Mouse (Mus musculus): ENCODE data around the gene Glod5.
"Not testable (repeated sequence)": the region's sequence is repeated elsewhere in the genome, so short reads cannot be mapped to it uniquely, and the experiment has no call there.

Gene Glod5

DNA sequence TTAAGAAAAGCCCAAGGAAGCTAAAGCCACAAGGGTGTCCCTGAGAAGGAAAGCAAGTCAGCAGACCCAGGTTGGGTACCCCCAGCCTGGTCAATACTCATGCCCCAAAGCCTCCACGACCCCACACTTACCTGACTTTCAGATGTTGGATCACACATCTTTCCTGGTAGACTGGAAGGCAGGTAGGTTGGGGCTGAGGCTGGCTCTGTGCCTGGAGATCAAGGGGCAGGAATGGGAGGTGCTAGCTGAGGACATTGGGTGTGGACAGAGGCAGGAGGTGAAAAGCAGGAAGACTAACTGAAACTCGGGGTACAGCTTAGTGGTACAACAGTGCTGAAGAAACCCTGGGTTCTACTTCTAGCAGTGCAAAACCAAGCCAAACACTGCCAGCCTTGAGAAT lies at the start of gene Glod5:
Gene Glod5, minus strand, starts transcription at position 207 of the 400 bp plus-strand sequence.
- DNase-seq (ENCODE audit: low read depth, low spot score) = no peak

DNA sequence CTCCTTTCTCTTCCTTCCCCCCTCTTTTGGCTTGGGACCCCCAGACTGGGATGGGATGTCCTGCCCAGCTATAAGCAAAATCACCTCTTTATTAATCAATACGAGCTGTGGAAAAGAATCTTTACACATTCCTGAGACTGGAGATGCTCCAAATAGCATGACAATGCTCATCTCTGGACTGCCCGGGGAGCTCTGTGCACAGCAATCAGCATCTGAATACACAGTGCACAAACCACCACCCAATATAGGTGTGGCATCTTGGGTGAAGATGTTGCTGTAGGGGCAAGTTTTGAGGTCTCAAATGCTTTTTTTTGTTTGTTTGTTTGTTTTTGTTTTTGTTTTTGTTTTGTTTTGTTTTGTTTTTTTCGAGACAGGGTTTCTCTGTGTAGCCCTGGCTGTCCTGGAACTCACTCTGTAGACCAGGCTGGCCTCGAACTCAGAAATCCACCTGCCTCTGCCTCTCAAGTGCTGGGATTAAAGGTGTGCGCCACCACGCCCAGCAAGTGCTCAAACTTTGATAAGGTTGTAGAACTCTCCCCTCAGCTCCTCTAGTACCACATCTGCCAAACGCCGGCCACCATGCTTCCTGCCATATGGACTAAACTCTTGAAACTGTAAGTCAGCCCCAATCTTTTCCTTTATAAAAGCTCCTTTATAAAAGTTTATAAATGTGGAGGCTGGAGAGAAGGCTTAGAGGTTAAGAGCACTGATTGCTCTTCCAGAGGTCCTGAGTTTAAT lies 32.9 kb upstream of the Glod5 start:
- not testable (repeated sequence) for DNase-seq (ENCODE audit: low read depth, low spot score)

DNA sequence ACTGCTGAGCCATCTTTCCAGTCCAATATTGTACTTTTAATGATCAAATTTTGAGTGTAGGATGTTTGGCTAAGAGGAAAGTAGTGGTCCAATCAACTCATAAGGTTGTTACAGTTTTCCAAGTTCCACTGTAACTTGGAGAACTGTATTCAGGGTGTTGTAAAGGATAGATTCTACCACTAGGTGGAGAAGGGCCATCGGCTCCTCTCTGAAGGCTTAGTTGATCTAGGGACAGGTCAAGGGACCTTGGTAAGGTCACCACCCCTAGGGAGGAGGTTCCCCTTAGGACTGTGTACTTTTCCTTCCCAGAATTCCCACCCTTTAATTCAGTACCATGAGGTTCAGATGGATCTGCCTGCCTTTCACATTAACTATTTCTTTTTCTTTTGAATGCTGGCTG lies 14.7 kb upstream of the Glod5 start:
- DNase-seq (ENCODE audit: low read depth, low spot score) = no peak

DNA sequence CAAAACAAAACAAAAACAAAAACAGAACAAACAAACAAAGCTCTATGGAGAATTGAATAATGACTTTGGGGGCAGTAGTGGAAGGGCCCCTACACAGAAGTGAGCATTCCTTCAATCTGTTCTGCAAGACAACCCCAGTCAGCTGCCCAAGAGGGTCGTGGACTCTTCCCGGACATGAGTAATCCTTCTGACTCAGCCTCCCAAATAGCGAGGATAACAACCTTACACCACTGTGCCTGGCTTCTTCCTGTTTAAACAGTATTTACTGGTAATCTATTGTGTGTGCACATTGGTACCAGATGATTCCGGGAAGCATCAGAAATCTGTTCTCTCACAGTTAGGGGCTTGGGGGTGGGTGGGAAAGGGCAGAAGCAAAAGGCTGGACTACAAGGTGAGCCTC lies 8.5 kb upstream of the Glod5 start:
- DNase-seq (ENCODE audit: low read depth, low spot score) = no peak

DNA sequence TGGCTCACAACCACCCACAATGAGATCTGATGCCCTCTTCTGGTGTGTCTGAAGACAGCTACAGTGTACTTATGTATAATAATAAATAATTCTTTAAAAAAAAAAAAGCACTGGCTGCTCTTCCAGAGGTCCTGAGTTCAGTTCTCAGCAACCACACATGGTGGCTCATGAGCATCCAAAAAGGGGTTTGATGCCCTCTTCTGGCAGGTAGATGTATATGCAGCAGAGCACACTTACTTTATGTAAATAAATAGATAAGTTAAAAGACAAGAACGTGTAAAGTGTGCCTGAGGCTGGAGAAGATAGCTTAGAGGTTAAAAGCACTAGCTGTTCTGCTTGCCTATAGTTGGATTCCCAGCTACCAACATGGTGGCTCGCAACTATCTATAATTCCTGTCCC lies 6.5 kb upstream of the Glod5 start:
- no peak for DNase-seq (ENCODE audit: low read depth, low spot score)

DNA sequence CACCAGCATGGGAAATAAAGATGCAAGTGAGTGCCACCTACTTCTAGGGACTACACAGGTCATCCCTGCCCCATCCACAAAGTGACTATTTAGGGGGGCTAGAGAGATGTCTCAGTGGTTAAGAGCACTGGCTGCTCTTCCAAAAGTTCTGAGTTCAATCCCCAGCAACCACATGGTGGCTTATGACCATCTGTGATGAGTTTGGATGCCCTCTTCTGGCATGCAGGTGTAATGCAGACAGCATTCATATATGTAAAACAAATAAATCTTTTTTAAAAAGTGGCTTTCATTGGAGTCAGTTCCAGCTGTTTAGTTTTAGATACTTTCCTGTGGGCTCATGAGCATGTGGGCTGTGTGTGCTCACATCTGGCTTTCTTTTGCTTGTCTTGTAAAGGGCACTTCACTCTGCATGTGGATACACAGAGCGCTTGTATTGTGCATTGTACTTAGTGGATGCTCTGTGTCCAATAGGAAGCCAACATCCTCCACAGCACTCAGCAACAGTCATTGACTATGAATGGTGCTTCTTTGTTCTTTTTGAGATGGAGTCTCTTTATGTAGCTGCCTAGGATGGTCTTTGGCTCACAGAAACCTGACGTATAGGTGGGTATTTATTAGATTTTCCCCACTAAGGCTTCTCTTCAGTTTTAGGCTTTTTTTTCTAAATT lies 2.0 kb upstream of the Glod5 start:
- peak; percentile 12 for DNase-seq (ENCODE audit: low read depth, low spot score)

DNA sequence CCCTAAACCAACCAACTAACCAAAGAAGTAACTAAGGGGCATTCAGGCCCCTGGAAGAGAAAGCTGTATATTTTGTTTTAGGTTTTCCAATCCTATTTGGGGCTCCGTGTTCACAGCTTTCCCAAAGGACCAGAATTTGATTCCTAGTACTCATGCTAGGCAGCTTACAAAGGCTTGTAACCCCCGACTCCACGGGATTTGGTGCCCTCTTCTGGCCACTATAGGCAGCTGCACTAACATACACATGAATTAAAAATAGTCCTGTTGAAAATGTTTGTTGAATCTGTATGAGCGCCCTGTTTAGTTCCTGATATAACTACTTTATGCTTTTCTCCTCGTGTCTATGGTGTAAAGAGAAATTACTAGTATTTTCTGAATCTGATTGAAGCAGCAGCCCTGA lies 1.1 kb downstream of the Glod5 start:
- DNase-seq (ENCODE audit: low read depth, low spot score) = peak; percentile 61

DNA sequence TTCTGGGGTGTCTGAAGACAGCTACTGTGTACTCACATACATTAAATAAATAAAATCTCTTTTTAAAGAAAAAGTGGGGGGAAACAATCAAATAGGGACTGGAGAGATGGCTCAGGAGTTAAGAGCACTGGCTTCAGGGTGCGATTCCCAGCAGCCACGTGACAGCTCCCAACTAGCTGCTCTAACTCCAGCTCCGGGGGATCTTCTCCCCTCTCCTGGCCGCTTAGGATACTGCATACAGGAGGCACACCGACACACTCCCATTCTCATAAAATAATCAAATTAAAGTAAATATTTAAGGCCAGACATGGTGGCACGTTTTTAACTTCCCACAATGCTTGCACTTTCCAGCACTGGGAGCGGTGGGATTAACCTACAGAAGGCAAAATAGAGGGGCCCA lies 2.6 kb downstream of the Glod5 start:
- DNase-seq (ENCODE audit: low read depth, low spot score) = not testable (repeated sequence)

DNA sequence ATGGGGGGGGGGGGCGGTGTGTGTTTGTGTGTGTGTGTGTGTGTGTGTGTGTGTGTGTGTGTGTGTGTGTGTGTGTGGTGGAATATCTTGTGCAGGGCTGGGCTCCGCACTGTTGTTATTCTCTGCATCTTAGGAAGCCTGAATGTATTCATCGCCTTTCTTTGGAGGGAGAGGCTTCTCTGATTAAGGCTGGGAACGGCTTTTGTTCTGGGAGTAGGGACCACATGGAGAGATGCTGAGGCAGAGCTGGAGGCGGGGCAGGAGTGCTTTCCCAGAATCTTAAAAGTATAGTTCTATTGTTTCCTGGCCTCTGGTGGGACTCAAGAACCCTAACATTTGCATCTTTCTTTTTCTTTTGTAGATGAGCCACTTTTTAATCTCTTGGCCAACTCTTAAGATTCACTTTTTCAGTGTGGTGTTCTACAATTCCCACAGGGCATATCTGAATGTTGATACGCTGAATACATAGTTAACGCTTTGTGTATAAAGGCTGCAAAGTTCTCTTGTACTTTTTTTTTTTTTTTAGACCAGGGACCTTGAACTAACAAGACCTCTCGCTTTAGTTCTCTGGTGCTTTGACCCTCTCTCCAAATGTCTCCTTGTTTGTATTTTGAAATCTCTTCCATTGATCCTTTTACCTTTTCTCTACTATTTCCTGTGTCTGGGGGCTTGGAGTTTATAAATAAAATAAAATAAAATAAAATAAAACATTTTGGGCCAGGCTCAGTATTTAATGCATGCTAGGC lies 4.5 kb downstream of the Glod5 start:
- no peak for DNase-seq (ENCODE audit: low read depth, low spot score)

DNA sequence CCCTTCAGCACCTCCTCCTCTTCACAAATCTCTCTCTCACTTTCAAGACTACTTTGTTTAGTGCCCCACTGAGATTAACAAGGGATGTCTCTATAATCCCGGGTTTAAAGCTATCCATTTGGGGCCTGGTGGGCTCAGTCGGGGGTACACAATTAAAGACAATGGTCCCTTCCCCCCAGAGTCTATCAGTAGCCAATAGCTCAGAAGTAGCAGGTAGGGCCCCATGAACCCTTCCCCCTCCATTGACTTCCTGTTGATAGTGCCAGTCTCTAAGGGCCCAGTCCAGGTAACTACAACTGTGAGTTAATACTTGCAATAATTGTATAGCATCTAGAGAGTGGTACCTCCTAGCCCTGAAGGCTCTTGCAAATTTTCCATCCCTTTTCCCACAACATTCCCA lies 5.1 kb downstream of the Glod5 start:
- no peak for DNase-seq (ENCODE audit: low read depth, low spot score)

DNA sequence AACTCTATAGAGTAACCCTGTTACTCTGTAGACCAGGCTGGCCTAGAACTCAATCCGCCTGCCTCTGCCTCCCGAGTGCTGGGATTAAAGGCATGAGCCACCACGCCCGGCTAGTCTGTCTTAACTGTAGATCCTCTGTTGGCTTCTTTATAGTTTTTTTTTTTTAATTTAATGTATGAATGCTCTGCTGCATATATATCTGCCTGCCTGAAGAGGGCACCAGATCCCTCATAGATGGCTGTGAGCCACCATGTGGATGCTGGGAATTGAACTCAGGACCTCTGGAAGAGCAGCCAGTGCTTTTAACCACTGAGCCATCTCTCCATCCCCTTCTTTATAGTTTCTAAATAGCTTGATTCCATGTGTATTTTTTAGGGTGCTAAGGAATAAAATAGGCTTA lies 8.9 kb downstream of the Glod5 start:
- DNase-seq (ENCODE audit: low read depth, low spot score) = not testable (repeated sequence)

DNA sequence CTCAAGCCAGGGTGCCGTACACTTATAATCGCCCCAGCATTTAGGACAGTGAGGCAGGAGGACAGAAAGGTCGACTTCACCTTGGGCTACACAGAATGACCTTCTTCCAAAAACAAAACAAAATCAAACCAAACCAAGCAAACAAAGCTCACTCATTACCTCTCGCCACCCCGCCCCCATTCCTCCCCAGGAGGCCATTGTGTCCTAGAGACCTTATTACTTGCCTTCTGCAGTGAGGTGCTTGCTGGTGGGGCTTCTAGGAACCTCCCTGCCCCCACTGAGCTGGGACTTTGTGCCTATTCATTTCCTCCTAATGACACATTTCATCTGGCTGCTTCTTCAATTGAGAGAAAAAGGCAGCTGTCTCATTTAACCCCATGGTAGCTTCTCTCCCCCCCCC lies 9.7 kb downstream of the Glod5 start:
- DNase-seq (ENCODE audit: low read depth, low spot score) = no peak

DNA sequence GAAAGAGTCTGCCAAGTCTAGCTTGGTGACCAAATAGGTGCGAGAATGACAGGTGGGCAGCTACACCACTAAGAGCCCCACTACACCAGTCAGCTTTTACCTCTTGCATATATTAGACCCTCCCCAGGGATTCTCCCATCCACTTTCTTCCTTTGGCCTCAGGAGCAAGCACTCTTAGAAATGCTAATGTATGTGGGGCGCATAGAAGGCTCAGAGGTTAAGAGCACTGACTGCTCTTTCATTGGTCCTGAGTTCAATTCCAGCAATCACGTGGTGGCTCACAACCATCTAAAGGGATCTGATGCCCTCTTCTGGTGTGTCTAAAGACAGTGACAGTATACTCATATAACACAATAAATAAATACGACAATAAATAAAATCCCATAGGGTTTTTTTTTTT lies 15.3 kb downstream of the Glod5 start:
- DNase-seq (ENCODE audit: low read depth, low spot score) = no peak

DNA sequence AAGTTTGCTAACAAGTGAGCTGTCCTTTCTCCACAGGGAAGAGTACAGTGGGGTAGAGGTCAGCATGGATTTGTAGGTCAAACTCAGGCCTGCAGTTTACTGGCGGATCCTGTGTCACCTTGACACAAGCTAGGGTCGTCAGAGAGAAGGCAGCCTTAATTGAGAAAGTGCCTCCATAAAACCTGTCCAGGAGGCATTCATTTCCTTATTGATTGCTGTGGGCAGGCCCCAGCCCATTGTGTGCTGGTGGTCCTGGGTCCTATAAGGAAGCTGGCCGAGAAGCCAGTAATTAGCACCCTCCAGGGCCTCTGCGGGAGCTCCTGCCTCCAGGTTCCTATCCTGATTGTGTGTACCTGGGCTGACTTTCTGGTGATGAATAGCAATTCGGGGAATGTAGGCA lies 16.3 kb downstream of the Glod5 start:
- no peak for DNase-seq (ENCODE audit: low read depth, low spot score)

DNA sequence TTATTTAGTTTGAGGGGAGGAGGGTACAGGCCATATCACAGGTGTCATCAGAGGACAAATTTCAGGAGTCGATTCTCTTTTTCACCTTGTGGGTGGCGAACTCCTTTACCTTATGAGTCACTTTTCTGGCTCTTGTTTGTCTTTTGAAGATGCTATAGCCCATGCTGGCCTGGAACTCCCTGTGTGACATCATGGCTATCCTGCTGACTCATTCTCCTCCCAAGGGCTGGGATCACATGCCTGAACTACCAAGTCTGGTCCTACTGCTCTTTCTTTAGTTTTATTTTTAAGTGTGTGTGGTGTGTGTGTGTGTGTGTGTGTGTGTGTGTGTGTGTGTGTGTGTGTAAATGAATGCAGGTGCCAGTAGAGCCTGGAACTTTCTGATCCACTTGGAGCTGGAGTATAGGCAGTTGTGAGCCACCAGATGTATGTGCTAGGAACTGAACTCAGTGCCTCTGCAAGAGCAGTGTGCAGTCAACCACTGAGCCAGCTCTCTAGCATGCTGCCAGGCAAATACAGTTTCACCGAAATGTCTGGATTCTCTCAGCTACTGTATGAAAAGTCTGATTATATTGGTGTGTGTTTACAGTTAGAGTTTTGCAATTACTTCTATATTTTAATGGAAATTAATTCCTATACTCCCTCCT lies 17.6 kb downstream of the Glod5 start:
- DNase-seq (ENCODE audit: low read depth, low spot score) = no peak

DNA sequence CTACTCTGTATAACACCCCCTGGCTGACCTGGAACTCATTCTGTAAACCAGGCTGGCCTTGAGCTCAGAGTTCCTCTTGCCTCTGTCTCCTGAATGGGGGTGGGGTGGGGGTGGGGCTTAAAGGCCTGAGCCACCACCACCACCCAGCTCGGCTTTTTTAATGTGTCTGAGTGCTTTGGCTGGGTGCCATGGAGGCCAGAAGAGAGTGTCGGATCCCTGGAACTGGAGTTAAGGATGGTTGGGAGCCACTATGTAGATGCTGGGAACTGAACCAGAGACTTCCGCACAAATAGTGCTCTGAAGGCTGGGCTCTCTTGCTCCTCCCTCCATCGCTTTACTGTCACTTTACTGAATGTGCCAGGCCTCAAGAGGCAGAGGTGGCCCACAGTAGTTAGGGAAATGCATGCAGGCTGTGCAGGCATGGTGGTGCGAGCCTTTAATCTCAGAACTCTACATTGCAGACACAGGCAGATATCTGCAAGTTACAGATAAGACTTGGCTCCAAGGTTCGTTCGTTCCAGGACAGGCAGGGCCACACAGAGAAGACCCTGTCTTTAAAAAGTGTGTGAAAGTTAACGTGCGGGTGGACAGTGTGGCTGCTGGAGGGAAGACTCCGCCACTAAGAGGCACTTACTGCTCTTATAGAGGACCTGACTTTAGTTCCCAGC lies 25.1 kb downstream of the Glod5 start:
- no peak for DNase-seq (ENCODE audit: low read depth, low spot score)

DNA sequence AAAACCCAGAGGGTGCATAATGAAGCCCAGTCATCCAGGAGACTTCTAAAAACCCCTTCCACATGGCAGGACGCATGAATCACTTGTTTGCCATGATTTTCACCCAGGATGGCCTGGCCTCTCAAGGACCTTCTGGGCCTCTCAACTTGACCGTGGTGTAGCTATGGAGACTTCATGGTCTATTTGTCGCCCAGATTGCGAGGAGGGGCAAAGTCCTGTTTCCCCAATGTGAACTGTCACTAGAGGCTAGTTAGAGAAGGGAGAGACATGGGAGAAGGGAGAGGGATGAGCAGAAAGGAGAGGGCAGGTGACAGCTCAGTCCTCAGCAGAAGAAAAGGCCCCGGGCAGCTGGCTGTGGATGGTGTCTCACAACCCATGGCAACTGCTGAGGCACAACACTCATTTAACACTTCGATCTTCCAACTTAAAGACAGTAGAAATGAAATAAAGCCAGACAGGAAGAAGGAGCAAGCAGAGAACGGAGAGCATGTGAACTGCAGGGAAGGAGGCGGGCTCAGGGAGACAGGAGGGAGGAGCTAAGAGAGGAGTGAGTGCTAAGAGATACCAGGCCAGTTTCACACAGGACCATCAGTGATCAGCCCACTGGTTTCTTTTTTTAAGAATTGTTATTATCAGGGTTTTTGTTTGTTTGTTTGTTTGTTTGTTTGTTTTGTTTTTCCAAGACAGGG lies 25.8 kb downstream of the Glod5 start:
- no peak for DNase-seq (ENCODE audit: low read depth, low spot score)

DNA sequence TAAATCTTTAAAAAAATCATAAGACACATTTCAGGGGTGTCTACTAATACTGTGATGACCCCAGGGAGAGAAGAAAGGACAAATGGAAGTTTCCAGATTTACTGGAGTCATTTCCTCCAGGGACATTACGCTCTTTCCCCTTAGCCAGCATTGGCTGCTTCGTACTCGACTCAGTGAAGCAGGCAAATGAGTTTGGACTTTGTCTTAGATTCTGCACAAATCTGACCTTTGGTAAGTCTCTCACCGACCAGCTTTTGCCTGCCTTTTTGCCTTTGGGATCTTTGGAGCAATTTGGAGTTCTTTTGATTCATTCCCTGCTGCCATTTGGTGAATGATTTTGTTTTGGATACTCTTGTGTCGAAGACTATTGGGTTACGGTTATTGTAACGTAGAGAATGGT lies 36.9 kb downstream of the Glod5 start:
- no peak for DNase-seq (ENCODE audit: low read depth, low spot score)

DNA sequence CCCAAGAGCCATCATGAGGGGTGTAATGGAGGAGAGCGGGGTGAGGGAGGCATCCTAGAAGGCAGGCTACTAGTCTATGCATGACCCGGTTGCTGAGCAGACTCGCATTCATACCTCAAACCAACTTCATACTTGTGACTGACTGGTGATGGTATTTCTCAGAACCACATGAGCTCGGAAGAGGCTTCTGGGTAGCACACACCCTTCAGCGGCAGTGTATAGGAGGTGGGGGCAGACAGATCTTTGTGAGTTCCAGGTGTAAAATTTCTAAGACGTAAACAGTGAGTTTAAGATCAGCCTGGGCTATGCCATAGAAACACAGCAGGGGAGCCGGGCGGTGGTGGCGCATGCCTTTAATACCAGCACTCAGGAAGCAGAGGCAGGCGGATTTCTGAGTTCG lies 40.4 kb downstream of the Glod5 start, which contains the start of gene Gata1:
Gene Gata1, minus strand, starts transcription at position 180 of the 400 bp plus-strand sequence.
- no peak for DNase-seq (ENCODE audit: low read depth, low spot score)

DNA sequence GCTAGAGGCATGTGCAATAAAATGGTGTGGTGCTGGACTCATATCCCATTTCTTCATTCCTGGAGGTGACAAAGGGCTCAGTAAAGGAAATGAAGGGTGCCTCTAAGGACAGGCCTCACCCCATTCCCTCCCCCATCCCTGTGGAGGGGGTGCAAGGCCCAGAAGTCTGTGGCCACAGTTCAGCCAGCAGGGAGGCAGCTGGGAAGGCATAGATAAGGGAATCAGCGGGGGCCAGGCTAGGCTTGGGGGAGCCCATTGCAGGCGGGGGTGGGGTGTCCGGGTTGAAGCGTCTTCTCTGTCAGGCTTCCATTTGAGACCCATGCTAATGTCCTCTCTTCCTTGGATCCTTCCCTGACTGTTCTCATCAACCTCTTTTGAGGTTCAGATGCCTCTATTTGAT lies 47.0 kb downstream of the Glod5 start:
- no peak for DNase-seq (ENCODE audit: low read depth, low spot score)

DNA sequence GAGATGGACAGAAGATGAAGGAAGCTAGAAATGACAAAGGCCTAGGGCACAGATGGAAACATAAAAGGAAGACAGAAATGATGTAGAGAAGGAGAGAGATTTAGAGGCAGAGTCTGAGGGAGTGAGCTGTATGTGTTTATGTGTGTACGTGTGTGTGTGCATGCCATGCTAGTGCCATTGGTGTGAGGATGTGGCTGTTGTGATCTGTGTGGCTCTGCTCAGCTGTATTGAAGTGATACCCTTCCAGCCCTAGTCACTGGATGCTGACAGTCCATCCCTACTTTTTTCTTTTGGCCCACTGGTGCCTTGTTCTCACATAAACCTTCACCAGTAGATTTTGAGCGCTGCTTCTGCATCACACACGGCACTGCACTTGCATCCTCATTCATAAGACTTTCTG lies 49.4 kb downstream of the Glod5 start:
- DNase-seq (ENCODE audit: low read depth, low spot score) = no peak
